Mouse (Mus musculus) lung, postnatal 0 days (tissue): ENCODE measurements around the gene Aasdhppt. TPM values are rescaled to one million over a fixed set of nuclear protein-coding genes. Genes with fewer than 3 reads are reported as not detected.
A peak's percentile ranks its signal among the peaks of the same experiment; 100 is the strongest.

ENCODE experiments used
- ATAC-seq: fragments of 200-750 bp; cut with Nextera tagmentation; 2 replicates; pipeline ENCODE4 v1.8.0; 2017; ENCODE audit warnings: moderate library complexity
- DNase-seq: peaks from one replicate; pipeline ENCODE4 v3.0.0-alpha.2; 2016; ENCODE audit warnings: low spot score
- H3K27ac ChIP-seq: fragments of 300-500 bp; sonication (generic); 2 replicates; pipeline ENCODE4 v1.5.1; 2014; ENCODE audit warnings: antibody characterized with exemption, mild to moderate bottlenecking, low read length, mixed read lengths
- H3K27me3 ChIP-seq: fragments of 300-500 bp; sonication (generic); replicated peaks from 2 replicates; pipeline ENCODE4 v1.6.1; 2014; ENCODE audit warnings: low read length, mixed read lengths; ENCODE audit not compliant: insufficient read depth
- H3K36me3 ChIP-seq: fragments of 300-500 bp; sonication (generic); 2 replicates; pipeline ENCODE4 v1.6.1; 2014; ENCODE audit warnings: low read length, mixed read lengths; ENCODE audit not compliant: insufficient read depth
- H3K4me1 ChIP-seq: fragments of 300-500 bp; sonication (generic); 2 replicates; pipeline ENCODE4 v1.6.1; 2014; ENCODE audit warnings: antibody characterized with exemption, low read depth, low read length, mixed read lengths; ENCODE audit not compliant: insufficient read depth
- H3K4me2 ChIP-seq: fragments of 300-500 bp; sonication (generic); replicated peaks from 2 replicates; pipeline ENCODE4 v1.6.1; 2014; ENCODE audit warnings: low read depth, mild to moderate bottlenecking, low read length, moderate library complexity, mixed read lengths
- H3K4me3 ChIP-seq: fragments of 300-500 bp; sonication (generic); 2 replicates; pipeline ENCODE4 v1.5.1; 2014; ENCODE audit warnings: low read depth, low read length
- H3K9ac ChIP-seq: fragments of 300-500 bp; sonication (generic); replicated peaks from 2 replicates; pipeline ENCODE4 v1.6.1; 2014; ENCODE audit warnings: low read depth, mild to moderate bottlenecking
- H3K9me3 ChIP-seq: fragments of 300-500 bp; sonication (generic); 2 replicates; pipeline ENCODE4 v1.6.1; 2016; ENCODE audit warnings: low read length, mixed read lengths
- CTCF ChIP-seq: IDR thresholded peaks from 2 replicates; pipeline ENCODE4 v1.5.1; 2016; ENCODE audit warnings: antibody characterized with exemption, mild to moderate bottlenecking
- EP300 ChIP-seq: IDR thresholded peaks from 2 replicates; pipeline ENCODE4 v1.6.1; 2016; ENCODE audit warnings: antibody characterized with exemption, mild to moderate bottlenecking, control low read depth
- WGBS: fragments of 180-500 bp; shearing (Covaris S2); extraction: QIAGEN DNeasy Blood & Tissue Kit; methylation state at CpG from one replicate; pipeline ENCODE4 v1.1.7; 2014; 5-methylcytosine and 5-hydroxymethylcytosine counted together
- polyA plus RNA-seq: library from polyadenylated mRNA; unstranded; fragments of >200 nt; fragmentation: Nextera tagmentation; extraction: Ambion mirVana; gene quantifications from 2 replicates; pipeline ENCODE4 v1.2.1, GENCODE M21; 2015

Aasdhppt gene
- 19.7 and 22.6 TPM in 2 replicates for polyA plus RNA-seq

GRCm38 (mm10) chr9:4309351-4310085 is at the start of gene Aasdhppt, which contains the start of gene Kbtbd3:
Gene Aasdhppt, minus strand, starts transcription at chr9:4309471.
Gene Kbtbd3, plus strand, starts transcription at chr9:4309833.
- peak within 1 kb of the TSS; percentile 83 for H3K4me2 ChIP-seq
- H3K4me1 ChIP-seq = peaks cover 3% of the 10 kb centered on the region; the same call in 1 of the 2 replicates
- H3K4me3 ChIP-seq = peak within 1 kb of the TSS; percentile 64
- peak; percentile 97 for ATAC-seq
- TF ChIP-seq CTCF (no peak), EP300 (no peak; the same call in 1 of the 2 replicates)
- peak within 1 kb of the TSS; percentile 82 for H3K27ac ChIP-seq
- under 1% methylated on average over 53 of the region's 53 CpGs for WGBS
- peak; percentile 100 for DNase-seq
- H3K27me3 ChIP-seq = no peaks in the 10 kb centered on the region
- no peaks in the 10 kb centered on the region for H3K36me3 ChIP-seq
- peak within 1 kb of the TSS; percentile 60 for H3K9ac ChIP-seq
- no peaks in the 10 kb centered on the region for H3K9me3 ChIP-seq

- TF ChIP-seq EP300 (no peak), CTCF (no peak)
- Histone ChIP-seq H3K9me3 (no peaks in the 10 kb centered on the region), H3K27me3 (no peaks in the 10 kb centered on the region), H3K4me1 (no peaks in the 10 kb centered on the region), H3K4me2 (no peak overlapping the region), H3K9ac (no peak overlapping the region), H3K4me3 (no peak overlapping the region), H3K27ac (no peak overlapping the region), H3K36me3 (no peaks in the 10 kb centered on the region)
- DNase-seq = no peak
- 94% methylated on average over 1 of the region's 1 CpGs for WGBS
- no peak for ATAC-seq
Observed at GRCm38 (mm10) chr9:4353163-4353562, 43.9 kb upstream of the Aasdhppt start.

GRCm38 (mm10) chr9:4318939-4319721 is 9.9 kb upstream of the Aasdhppt start:
- H3K9me3 ChIP-seq = no peaks in the 10 kb centered on the region
- H3K4me2 ChIP-seq = no peak overlapping the region
- H3K36me3 ChIP-seq = no peaks in the 10 kb centered on the region
- ATAC-seq (no peak), DNase-seq (no peak)
- no peak overlapping the region for H3K9ac ChIP-seq
- H3K4me3 ChIP-seq = no peak overlapping the region
- TF ChIP-seq EP300 (no peak), CTCF (no peak)
- H3K4me1 ChIP-seq = no peaks in the 10 kb centered on the region
- H3K27me3 ChIP-seq = no peaks in the 10 kb centered on the region
- 68% methylated on average over 6 of the region's 6 CpGs for WGBS
- no peak overlapping the region for H3K27ac ChIP-seq

GRCm38 (mm10) chr9:4315746-4316145 is 6.5 kb upstream of the Aasdhppt start:
- DNase-seq (no peak), ATAC-seq (no peak)
- H3K9ac ChIP-seq = no peak overlapping the region
- no peak overlapping the region for H3K4me2 ChIP-seq
- no peaks in the 10 kb centered on the region for H3K36me3 ChIP-seq
- no peak for TF ChIP-seq CTCF
- no peak for TF ChIP-seq EP300
- no peak overlapping the region for H3K4me3 ChIP-seq
- WGBS = 89% methylated on average over 2 of the region's 2 CpGs
- no peaks in the 10 kb centered on the region for H3K9me3 ChIP-seq
- no peak overlapping the region for H3K27ac ChIP-seq
- H3K27me3 ChIP-seq = no peaks in the 10 kb centered on the region
- no peaks in the 10 kb centered on the region for H3K4me1 ChIP-seq

GRCm38 (mm10) chr9:4313946-4314345 is 4.7 kb upstream of the Aasdhppt start:
- ATAC-seq (no peak), DNase-seq (peak; percentile 8)
- H3K27ac ChIP-seq = no peak overlapping the region
- no peaks in the 10 kb centered on the region for H3K27me3 ChIP-seq
- no peaks in the 10 kb centered on the region for H3K36me3 ChIP-seq
- H3K9ac ChIP-seq = no peak overlapping the region
- H3K4me2 ChIP-seq = no peak overlapping the region
- H3K9me3 ChIP-seq = no peaks in the 10 kb centered on the region
- 65% methylated on average over 4 of the region's 4 CpGs for WGBS
- no peaks in the 10 kb centered on the region; the same call in 1 of the 2 replicates for H3K4me1 ChIP-seq
- no peak for TF ChIP-seq CTCF
- TF ChIP-seq EP300 = no peak
- H3K4me3 ChIP-seq = no peak overlapping the region

- H3K9ac ChIP-seq = no peak overlapping the region
- WGBS = 78% methylated on average over 3 of the region's 3 CpGs
Observed at GRCm38 (mm10) chr9:4311162-4311561, 1.9 kb upstream of the Aasdhppt start.

More at GRCm38 (mm10) chr9:4311162-4311561, 1.9 kb upstream of the Aasdhppt start:
- Histone ChIP-seq H3K9me3 (no peaks in the 10 kb centered on the region), H3K27me3 (no peaks in the 10 kb centered on the region), H3K36me3 (no peaks in the 10 kb centered on the region), H3K4me1 (peaks cover 3% of the 10 kb centered on the region; the same call in 1 of the 2 replicates), H3K27ac (no peak overlapping the region), H3K4me2 (no peak overlapping the region), H3K4me3 (no peak overlapping the region)
- DNase-seq (no peak), ATAC-seq (no peak)
- TF ChIP-seq EP300 (no peak), CTCF (peak; percentile 28; the same call in 1 of the 2 replicates)
